Mouse (Mus musculus): ENCODE results near the gene Sema4d.

GRCm38 (mm10) chr13:51732097-51732664 lies 61.4 kb downstream of the Sema4d start:
- TF ChIP-seq EP300 (IDR thresholded peaks at IDR 0.05), result no peak
- TF ChIP-seq CTCF (IDR thresholded peaks at IDR 0.05), result no peak

All from lung, postnatal 0 days (tissue).